Mouse (Mus musculus) v-Abl transformed pro-B cells (cell line): ENCODE data around the gene Rhobtb1.

Source experiments
- in situ Hi-C, 2 experiments: fragments of 400-800 bp; cut with MboI; formaldehyde crosslinking; loops; one replicate each; pipeline ENCODE4 v1.15.1; 2025; ENCODE audit not compliant: unreplicated experiment in 2 of 2

The Rhobtb1 gene

GRCm38 (mm10) chr10:69334271-69335194 is 183.3 kb downstream of the Rhobtb1 start:
- in situ Hi-C loops, result loop anchor here (25.0 kb wide), 1 partner anchor 1797 kb away; the partner anchor contains the start of genes Ado (in 2 of the 2) and Egr2 (in 2 of the 2)

- in situ Hi-C loops, result loop anchor here (25.0 kb wide), 1 partner anchor 1798 kb away; the partner anchor contains the start of genes Ado (in 2 of the 2) and Egr2 (in 2 of the 2)
Observed at GRCm38 (mm10) chr10:69335195-69335536, 183.9 kb downstream of the Rhobtb1 start.

- in situ Hi-C loops, result loop anchor here (25.0 kb wide), 1 partner anchor 1798 kb away; the partner anchor contains the start of genes Ado (in 2 of the 2) and Egr2 (in 2 of the 2)
Observed at GRCm38 (mm10) chr10:69335611-69336010, 184.4 kb downstream of the Rhobtb1 start.

- in situ Hi-C loops, result loop anchor here (25.0 kb wide), 1 partner anchor 1799 kb away; the partner anchor contains the start of genes Ado (in 2 of the 2) and Egr2 (in 2 of the 2)
Observed at GRCm38 (mm10) chr10:69336219-69336618, 185.0 kb downstream of the Rhobtb1 start.

- in situ Hi-C loops, result loop anchor here (25.0 kb wide), 1 partner anchor 1803 kb away; the partner anchor contains the start of genes Ado (in 2 of the 2) and Egr2 (in 2 of the 2)
Observed at GRCm38 (mm10) chr10:69340001-69340400, 188.8 kb downstream of the Rhobtb1 start.
